Mouse (Mus musculus): Measurements from ENCODE around the gene H2-K1.
"Not testable (repeated sequence)": the region's sequence is repeated elsewhere in the genome, so short reads cannot be mapped to it uniquely, and the experiment has no call there.

The H2-K1 gene

DNA sequence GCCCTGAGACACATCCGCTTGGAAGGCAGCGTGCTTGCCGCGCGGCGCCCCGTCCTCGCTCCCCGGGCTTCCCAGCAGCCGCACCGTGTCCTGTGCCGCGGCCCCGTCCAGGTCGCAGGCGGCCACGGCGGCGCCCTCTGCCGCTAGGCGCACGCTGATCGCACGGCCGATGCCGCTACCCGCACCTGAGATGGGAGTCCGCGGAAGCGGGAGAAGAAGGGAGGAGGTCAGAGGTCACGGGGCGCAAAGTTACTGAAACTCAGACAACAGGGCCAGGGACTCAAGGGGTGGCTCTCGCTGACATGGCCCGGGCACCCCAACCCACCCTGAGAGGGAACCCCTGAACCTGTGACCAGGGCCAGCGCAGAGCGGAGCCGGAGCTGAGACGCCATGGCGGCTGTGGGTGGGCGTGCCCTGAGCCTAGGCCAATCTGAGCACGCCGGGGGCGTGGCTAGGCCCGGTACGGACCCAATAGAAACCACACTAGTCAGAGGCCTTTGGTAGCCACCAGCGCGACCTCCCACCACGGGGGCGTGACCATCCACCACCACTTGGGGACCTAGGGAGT lies 27.6 kb upstream of the H2-K1 start, which contains the start of gene H2-Ke6:
Gene H2-Ke6 (minus strand): TSS at position 405 of the 568 bp plus-strand sequence.
- peak; percentile 32; the same call in 1 of the 2 replicates for ATAC-seq (ENCODE audit: insufficient number of reproducible peaks, low FRiP score, low TSS enrichment)

DNA sequence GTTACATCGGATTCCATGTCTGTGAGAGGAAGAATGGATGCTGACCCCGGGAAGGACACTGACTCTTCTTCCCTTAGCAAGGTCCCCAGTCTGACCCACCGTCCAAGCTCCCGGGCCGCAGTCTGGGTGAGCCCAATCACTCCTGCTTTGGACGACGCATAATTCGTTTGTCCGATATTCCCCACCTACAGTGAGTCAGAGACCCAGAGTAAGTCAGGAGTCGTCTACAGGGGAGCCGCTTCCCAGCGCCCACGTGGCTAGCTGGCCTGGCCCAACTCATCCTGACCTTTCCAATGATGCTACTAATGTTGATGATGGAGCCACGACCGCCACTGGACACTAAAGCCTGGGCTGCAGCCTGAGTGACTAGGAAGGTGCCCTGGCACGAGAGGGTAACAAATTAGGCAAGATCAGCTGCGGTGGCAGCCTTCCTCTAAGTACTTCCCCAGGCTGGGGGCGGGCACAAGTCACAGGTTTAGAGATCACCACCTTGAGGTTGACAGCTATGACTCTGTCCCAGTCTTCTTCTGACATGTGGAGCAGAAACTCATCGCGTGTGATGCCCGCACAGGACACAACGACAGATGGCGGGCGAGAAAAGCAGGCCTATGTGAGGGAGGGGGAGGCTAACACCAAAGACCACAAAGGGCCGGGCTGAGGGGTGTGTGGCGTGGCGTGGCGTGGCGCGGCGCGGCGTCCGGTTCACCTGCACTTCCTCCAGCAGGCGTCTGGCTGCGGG lies 26.9 kb upstream of the H2-K1 start:
- no peak for ATAC-seq (ENCODE audit: insufficient number of reproducible peaks, low FRiP score, low TSS enrichment)

DNA sequence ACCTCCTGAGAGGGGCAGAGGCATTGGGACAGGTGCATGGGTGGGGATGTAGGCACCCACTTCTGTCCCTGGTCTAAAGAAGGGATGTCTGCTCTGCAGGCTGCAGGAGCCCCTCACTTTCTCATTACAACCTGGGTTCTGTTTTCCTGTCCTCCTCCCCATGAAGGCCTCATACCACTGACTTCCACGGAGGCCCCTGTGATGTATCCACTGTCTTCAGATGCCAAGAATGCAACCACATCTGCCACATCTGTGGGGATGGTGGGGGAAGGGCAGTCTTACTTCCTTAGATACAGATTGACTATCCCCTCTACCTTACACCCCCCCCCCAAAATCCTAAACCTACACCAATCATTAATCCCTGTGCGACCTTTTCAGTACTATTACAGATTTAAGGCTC lies 26.1 kb upstream of the H2-K1 start:
- ATAC-seq (ENCODE audit: insufficient number of reproducible peaks, low FRiP score, low TSS enrichment) = no peak

DNA sequence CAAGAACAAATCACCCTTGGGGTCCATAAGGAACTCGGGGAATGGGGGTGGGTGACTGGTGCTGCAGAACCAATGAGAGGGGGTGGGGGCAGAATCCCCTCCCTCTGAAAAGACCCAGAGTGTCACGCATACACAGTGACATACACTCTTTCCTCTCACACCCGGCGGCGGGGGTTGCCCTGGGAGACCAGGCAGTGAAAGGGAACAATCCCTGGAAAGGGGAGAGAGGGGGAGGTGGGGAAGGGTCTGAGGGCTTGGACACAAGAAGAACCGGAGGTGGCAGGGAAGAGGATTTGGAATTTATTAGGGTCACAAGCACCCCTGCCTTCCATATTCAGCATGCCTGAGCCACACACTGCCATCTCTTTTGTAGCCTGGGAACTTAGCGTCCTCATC lies 25.6 kb upstream of the H2-K1 start:
- ATAC-seq (ENCODE audit: insufficient number of reproducible peaks, low FRiP score, low TSS enrichment) = no peak

DNA sequence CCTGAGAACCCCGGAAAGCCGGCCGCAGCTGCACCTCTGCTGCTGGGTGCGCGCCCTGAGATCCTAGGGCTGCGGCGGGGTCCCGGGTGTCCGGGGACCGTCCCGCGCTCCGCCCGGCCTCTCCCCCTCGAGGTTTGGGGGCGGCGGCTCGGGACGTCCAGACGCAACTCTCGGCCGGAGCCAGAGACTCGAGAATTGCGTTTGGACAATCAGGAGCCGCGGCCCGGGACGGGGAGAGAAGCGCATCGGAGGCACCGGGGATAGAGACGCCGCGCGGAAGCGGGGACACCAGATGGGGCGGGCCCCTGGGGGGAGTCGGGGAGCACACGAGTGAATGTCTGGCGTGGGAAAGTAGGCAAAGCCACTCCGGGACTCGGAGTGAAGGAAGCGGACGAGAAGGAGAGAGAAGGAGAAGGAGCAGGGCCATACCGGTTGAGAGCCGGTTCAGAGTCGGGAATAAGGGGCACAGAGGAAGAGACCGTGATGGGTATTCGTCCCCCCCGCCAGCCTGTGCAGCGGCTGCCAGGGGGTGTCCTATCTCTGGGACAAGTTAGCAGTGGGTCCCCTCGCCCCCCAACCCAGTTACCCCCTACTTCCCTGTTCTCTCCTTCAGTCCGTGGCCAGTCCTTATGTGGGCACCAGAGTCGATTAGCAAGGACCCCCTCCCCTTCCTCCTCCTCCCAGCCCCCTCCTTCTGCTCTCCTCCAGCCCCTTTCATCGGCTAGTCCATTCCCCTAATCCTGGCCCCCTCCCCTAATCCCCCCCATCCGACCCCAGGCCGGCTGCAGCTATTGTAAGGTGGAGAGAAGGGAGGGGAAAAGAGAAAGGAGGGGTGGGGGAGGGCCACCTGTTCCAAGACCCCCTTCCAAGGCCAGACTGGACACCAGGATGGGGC lies 25.0 kb upstream of the H2-K1 start:
- no peak for ATAC-seq (ENCODE audit: insufficient number of reproducible peaks, low FRiP score, low TSS enrichment)

DNA sequence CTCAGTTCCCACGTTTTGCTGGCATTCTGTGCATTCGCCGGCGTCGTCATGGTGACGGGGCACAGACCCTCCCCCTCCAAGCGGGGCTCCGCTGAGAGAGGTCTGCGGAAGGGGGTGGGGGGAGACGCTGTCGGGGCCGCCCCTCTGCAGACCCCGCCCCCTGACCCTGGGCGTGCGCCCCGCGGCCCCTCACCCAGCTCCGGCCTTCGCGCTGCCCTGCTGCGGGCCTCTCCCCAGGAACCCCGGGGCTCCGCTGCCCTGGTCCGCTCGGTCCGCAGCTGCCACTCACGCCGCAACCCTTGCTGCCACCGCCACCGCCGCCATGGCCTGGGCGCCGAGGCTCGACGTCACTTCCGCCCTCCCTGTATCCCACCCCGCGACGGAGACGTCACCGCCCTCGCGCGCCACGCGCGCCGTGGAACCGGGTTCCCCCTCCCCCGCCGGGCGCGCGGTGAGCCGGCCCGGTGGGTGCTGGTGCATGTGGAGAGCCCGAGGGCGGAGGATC lies 24.2 kb upstream of the H2-K1 start, which contains the start of gene Ring1:
Gene Ring1 (minus strand): TSS at position 364 of the 505 bp plus-strand sequence.
- peak; percentile 46 for ATAC-seq (ENCODE audit: insufficient number of reproducible peaks, low FRiP score, low TSS enrichment)

DNA sequence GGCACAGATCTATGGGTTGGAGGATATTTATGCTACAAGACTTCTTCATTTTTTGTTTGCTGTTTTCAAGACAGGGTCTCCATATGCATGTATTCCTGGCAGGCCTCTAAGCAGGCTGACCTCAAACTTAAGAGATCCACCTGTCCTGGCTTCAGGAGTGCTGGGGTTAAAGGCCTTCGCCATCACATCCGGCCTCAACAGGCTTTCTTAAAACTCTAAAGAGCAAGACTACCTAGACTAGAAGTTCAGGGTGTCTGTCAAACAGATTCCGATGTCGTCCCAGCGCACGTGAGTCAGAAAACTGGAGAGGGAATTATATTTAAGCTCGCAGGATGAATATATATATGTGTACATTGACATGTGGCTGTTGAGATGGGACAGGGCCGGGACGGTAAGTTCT lies 23.5 kb upstream of the H2-K1 start:
- ATAC-seq (ENCODE audit: insufficient number of reproducible peaks, low FRiP score, low TSS enrichment) = no peak

DNA sequence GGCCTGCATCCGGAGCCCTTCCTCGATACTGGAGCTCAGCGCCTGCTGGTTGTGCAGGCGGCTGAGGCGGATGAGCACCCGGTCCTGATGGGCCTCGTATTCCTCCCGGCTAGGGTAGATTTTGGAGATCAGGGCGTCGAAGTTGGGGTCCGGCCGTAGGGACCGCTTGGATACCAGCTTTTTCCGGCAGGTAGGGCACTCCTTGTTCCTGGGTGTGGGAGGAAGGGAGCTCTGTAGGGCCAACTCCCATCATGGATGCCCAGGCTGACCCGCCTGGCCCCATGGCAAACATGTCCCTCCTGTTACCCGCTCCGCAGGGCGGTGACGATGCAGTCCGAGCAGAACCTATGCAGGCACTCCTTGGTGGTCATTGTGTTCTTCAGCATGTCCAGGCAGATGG lies 22.8 kb upstream of the H2-K1 start:
- ATAC-seq (ENCODE audit: insufficient number of reproducible peaks, low FRiP score, low TSS enrichment) = no peak

DNA sequence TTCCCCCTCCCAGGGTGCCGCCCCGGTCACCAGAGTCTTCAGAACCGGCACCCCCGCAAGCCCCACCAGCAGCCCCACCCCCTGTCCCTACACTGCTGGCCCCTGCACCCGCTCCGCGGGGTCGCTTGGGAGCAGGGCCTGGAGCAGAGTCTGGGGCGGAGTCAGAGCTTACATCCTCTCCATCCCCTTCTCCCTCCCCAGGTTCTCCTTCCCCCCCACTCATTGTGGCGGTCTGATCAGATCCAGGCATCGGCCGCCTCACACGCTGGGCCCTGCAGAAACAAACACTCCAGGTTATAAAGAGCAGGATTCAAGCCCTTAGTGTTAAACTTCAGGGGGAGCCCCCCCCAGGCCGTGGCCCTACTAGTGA lies 22.3 kb upstream of the H2-K1 start:
- no peak for ATAC-seq (ENCODE audit: insufficient number of reproducible peaks, low FRiP score, low TSS enrichment)

DNA sequence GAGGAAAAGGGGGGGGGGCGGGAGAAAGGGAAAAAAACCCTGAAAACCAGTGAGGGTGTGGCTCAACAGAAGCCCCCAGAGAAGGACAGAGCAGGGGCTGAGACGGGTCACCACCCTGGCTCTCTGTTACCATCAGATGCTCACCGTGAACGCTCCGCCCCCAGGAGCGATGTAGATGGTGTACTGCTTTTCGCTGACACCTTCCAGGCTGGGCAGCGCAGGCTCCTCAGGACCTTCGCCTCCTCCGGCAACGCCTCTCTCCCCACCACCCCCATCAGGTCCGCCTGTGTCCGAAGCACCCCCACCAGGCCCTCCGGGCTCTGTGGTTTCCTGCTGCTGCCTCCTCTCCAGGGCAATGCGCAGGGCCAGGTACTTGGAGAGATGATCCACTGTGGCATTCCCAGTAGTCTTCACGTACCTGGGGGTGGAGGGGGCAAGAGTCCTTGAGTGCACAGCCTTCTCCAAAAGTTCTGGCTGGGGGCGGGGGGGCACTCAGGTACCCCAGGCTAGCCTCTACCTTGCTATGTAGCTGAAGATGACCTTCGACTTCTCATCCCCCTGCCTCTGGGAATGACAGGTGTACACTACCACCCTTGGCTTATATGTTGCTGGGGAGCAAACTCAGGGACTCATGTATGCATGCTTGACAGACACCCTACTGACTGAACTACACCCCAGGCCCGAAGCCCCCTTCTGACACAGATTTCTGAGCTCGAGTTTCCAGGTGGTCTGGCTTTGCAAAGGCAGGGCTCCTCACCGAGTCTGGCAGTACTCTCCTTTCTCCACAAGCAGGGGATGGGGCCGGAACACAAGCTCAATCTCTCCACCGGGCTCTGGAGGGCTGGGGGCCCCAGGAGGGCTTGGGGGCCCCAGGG lies 21.6 kb upstream of the H2-K1 start:
- no peak for ATAC-seq (ENCODE audit: insufficient number of reproducible peaks, low FRiP score, low TSS enrichment)

DNA sequence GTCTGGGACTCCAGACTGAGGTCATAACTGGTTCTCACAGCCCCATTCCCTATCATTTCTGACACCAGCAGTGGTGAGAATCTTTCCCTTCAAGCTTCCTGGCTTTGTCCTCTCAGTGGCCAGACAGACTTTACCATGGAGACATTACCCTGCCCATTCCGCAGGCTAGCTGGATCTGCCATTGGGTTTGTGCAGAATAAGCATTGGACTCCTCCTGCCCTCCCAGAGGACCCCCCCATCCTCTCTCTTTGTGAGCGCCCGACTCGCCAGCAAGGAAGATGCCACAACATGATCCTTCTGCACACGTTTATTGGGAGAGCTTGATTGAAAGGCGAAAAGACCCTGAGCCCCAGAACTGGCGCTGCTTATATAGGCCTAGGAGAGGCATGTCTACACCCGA lies 13.3 kb upstream of the H2-K1 start:
- no peak for ATAC-seq (ENCODE audit: insufficient number of reproducible peaks, low FRiP score, low TSS enrichment)

DNA sequence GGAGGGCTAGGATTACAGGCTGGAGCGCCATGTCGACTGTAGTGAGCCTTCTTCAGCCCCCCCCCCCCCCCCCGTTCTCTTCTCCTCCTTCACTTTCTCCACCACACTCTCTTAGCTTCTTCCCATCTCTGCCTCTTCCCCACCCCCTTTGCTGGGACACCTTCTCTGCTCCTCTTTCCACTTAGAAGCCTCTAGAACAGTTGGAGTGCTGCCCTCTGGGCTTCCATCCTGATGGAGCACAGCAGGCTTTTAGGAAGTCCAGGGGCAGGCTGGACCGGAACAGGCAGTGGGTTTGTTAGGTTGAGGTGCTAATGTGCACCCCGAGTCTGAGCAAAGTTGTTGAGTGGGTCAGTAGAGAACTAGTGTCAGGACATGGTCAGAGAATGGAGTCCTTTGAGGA lies 10.0 kb upstream of the H2-K1 start:
- no peak for ATAC-seq (ENCODE audit: insufficient number of reproducible peaks, low FRiP score, low TSS enrichment)

DNA sequence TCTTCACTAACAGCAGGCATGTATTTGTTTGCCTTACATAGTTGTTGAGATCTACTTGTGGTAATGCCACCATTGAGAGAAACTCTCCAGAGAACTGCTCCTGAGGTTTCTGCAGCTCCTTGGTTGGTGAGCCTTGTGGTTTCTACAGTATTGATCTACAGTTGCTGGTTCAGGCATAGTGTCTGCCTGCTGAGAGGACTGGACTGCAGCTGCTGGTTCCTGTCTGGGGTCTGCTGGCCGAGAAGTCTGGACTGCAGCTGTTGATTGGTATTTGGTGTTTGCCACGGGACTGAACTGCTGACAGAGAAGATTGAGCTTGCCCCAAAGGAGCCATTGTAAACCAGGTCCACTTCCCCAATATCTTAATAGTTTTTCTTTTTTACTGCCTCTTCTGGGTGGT lies 6.4 kb upstream of the H2-K1 start:
- no peak for ATAC-seq (ENCODE audit: insufficient number of reproducible peaks, low FRiP score, low TSS enrichment)

DNA sequence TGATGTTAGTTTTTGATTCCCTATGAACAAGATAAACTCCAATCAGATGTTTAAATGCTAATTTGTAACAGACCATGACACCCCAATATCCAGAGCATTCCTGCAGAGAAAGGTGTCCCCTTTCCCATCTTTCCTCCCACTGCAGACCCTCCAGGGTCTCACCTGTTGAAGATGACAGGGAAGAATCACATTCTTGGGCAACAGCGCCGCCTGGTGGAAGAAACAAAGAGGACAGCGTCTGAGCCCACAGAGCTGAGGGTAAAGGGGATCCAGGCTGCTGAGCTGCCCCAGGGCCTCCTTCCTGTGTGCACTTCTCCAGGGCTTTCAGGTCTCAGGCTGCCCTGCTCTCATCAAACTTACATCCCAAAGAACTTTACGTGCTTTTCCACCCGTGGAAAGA lies 3.3 kb upstream of the H2-K1 start:
- ATAC-seq (ENCODE audit: insufficient number of reproducible peaks, low FRiP score, low TSS enrichment) = no peak

DNA sequence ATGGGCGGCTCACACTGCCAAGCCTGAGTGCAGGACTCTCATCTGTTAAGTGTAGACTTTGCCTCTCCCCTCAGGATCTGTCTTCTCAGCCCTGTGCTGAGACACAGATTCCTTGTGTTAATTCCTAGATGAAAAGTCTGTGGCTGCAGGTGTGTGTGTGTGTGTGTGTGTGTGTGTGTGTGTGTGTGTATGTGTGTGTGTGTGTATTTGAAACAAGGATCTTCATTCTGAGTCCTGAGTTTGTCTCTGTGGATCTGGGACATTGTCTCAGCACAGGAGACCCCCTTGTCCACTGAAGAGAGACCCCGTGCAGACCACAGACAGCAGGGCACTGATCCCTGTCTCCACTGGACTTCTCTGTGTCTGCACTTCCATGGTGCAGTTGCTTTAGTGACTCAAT lies 649 bp upstream of the H2-K1 start:
- not testable (repeated sequence) for ATAC-seq (ENCODE audit: insufficient number of reproducible peaks, low FRiP score, low TSS enrichment)

DNA sequence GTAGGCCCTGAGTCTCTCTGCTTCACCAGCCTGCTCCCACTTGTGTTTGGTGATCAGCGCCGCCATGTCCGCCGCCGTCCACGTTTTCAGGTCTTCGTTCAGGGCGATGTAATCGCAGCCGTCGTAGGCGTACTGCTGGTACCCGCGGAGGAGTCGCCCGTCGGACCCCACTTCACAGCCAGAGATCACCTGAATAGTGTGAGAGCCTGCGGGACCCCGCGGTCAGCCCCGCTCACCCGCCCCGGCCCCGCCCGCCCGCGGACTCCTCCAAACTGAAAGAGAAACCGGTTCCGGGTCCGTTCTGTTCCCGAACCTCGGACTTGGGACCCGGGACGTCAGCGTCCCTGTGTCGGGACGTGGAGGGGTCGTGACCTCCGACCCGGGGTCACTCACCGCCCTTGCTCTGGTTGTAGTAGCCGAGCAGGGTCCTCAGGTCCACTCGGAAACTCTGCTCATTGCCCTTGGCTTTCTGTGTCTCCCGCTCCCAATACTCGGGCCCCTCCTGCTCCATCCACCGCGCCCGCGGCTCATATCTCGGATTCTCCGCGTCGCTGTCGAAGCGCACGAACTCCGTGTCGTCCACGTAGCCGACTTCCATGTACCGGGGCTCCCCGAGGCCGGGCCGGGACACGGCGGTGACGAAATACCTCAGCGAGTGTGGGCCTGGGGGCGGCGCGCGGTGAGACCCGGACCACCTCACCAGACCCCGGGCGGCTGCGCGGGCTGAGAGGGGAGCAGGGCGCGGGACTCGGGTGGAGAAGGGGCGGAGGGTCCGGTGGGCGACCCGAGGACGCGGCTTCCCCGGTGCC lies 602 bp downstream of the H2-K1 start:
- no peak for ATAC-seq (ENCODE audit: insufficient number of reproducible peaks, low FRiP score, low TSS enrichment)

DNA sequence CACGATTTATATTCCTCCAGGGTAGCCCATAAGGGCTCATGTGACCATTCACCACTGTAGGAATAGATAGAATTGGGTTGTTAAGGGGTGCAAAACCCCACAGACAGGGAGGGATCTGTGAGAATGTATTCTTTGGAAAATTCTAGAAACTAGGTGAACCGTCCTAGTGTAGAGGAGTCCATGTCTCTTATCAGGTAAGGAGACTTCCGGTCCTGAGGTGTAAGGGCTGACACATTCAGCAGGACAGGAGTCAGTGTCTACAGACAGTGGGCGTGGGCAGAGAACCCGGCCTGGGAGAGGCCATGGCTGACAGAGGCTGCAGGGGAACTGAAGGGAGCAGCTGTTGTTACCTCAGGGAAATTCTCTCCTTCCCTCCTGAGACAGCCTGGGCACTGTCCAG lies 1.4 kb downstream of the H2-K1 start:
- ATAC-seq (ENCODE audit: insufficient number of reproducible peaks, low FRiP score, low TSS enrichment) = not testable (repeated sequence)

DNA sequence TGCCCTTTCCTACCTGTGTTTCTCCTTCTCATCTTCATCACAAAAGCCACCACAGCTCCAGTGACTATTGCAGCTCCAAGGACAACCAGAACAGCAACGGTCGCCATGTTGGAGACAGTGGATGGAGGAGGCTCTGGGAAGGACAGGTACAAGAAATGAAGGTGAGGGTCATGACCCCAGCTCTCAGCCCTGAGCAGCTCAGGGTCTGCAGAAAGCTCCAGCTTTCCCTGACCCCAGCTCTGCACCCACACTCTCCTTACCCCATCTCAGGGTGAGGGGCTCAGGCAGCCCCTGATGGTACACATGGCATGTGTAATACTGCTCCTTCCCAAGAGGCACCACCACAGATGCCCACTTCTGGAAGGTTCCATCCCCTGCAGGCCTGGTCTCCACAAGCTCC lies 3.1 kb downstream of the H2-K1 start:
- not testable (repeated sequence) for ATAC-seq (ENCODE audit: insufficient number of reproducible peaks, low FRiP score, low TSS enrichment)

DNA sequence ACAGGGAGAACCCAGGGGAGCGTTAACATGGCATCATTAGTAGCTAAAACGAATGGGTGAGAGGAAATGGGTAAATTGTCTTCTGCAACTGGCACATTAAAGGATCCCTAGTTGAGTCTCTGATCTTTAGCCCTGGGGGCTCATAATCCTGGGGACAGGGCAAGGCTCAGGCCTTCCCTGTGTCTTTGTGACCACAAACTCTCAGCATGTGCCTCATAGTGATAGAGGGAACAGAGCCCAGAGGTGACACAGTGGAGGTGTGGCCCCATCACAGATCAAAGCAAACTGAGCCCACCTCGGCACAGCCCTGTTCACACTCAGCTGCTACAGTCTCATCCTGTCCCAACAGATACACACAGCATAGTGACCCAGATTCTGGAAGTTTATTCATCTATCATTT lies 4.5 kb downstream of the H2-K1 start:
- no peak for ATAC-seq (ENCODE audit: insufficient number of reproducible peaks, low FRiP score, low TSS enrichment)

Data from cerebellum, adult (tissue).